Mouse (Mus musculus): Measurements from ENCODE around the gene Tubgcp3.
A peak's percentile ranks its signal among the peaks of the same experiment; 100 is the strongest.
"Not testable (repeated sequence)": the region's sequence is repeated elsewhere in the genome, so short reads cannot be mapped to it uniquely, and the experiment has no call there.

Tubgcp3 gene

DNA sequence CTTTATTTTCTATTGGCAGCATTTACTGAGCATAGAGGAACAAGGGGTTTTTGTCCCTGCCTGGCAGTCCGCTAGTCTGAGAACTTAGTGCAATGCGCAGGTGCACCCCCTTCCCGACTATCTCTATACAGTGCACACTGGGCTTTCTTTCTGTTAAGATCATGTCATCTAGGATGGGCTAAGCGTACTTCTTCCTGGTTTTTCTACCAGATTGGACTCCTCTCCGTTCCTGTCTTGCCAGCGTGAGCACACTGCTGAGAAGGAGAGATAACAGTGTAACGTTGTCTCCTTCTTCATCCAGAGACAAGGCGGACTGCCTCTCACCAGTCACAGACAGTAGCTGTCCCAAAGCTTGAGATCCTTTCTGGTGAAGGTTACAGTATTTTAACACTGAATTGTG, 27.7 kb downstream of the Tubgcp3 start:
- no peak for DNase-seq (ENCODE audit: inconsistent age in 2 of 2, low spot score in 1 of 2)

DNA sequence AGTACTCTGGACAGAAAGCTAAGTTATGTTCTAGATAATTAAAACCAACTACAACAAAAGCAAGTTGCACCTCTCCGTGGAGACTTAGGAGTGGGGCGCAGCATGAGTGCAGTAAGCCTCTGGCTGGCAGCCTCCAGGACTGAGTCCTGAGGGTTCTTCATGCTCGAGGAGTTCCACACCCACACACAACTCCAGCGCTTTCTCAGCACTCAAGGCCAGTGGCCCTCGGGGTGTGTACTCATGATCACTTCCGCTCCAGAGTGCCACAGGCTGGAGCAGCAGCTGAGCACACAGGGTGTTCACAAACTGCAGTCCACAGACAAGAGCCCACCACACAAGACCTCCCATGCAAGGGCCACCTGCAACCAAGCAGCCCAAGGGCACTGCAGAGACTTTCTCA, 30.5 kb downstream of the Tubgcp3 start:
- DNase-seq (ENCODE audit: inconsistent age in 2 of 2, low spot score in 1 of 2): no peak

DNA sequence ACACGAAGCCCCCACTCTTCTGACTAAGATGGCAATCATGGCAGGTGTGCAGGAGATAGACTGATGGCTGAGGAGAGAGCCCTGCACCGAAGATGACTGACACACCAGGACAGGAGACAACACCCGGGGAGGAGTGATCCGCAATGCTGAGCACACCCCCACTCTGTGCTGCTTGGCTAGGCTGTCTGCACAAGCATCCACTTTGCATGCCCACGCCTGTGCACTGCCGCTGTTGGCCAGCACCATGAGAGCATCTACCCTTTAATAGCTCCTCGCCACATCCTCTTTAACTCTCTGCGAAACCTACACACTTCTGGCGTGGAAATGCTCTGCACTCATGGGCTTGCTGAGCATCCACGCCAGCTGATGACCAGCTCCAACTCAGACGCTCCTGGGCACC, 33.6 kb downstream of the Tubgcp3 start:
- no peak for DNase-seq (ENCODE audit: inconsistent age in 2 of 2, low spot score in 1 of 2)

DNA sequence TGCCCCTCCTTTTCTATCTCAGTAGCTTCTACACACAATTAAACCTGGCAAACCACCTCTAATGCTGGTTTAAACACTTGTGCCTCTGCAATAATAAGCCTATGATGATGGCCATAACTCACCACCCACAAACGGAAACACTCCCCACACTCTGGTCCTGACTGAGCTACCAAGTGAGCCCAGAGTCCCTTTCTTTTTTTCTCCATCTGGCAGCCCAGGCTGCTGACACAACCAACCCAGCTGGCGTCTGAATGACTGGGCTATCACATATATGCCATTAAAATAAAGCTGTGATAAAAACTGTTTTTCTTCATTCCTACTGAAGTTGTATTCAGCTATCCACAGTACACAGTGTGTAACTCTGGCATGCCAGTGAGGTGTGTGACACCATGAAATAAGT, 36.7 kb downstream of the Tubgcp3 start:
- DNase-seq (ENCODE audit: inconsistent age in 2 of 2, low spot score in 1 of 2): no peak

DNA sequence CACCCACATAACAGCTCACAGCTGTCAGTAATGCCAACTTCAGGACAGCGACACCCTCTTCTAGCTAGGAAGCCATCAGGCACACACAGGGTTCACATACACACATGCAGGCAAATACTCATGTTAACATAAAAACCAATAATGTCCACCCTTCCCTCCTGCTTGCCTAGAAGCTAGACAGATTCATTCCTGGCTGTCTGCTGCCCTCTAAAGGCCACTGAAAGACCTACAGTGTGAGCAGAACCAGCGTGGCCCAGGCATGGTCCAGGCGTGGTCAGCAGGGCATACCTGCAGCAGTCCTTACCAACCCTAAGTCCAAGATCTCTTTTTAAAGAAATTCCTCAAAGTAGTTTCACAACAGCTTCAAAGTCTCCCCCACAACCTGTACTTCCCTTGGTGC, 43.0 kb downstream of the Tubgcp3 start:
- peak; percentile 28 to 79 for DNase-seq (ENCODE audit: inconsistent age in 2 of 2, low spot score in 1 of 2)

DNA sequence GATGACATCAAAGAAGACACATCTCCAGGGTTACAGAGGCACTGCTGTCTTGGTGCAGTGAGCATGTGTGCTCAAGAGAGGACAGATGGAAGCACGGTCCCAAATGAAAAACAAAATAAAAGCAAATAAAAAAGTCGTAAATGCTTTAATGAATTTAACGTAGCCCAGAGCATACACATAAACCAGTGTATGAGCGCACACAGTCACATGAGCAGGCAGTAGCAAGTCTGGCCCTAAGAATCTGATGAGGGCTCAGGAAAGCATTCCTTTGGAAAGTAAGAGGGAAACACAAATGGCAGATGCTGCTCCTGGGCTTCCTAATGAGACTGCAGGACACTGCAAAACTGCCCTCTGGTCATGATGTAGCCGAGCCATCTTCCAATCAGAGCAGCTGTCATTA, 46.2 kb downstream of the Tubgcp3 start:
- no peak for DNase-seq (ENCODE audit: inconsistent age in 2 of 2, low spot score in 1 of 2)

DNA sequence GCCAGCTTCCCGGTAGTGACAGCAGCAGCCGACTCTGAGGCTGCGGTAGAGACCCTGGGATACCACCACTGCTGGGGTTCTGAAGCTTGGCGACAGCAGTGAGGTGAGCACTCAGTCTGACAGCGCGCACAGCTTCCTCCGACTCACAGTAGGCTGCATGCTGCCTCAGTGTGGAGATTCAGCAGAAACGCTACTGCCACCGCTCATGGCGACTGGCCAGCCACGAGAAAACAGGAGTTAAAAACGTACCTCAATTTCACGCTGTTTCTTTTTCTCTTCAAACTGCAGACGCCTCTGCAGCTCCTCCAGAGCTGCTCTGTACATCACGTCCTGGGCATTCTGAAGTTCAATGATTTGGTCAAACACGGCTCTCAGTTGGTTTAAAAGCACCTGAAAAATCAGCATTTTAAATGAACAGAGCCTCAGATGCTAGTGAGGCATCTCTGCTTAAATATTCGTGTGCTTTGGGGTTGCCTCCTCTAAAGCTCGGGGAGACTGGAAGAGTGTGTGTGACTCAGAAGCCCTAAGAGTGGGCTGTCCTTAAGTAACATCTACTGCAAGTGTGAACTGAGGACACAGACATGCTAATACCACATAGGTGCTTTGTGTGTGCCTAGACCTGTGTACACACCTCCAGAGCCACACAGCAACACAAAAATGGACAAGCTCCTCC, 50.4 kb downstream of the Tubgcp3 start:
- no peak for DNase-seq (ENCODE audit: inconsistent age in 2 of 2, low spot score in 1 of 2)

DNA sequence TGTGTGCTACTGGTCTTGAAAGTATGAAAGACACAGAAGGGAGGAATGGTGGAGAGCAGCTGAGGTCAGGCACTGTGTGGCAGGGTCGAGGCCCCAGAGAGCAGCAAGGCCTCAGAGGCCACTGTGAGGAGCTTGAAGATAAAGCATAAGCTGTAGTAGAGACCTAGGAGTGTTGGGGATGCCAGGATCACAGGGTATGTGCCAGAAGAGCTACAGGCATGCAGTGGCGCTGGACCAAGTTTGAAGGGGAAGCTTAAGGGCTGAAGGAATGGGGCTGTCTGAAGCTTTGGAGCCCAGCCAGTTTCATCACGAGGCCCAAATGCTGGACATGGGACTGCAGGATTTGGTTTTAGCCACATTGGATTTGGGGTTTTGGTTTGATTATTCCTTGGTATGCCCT, 54.7 kb downstream of the Tubgcp3 start:
- DNase-seq (ENCODE audit: inconsistent age in 2 of 2, low spot score in 1 of 2): not testable (repeated sequence)

DNA sequence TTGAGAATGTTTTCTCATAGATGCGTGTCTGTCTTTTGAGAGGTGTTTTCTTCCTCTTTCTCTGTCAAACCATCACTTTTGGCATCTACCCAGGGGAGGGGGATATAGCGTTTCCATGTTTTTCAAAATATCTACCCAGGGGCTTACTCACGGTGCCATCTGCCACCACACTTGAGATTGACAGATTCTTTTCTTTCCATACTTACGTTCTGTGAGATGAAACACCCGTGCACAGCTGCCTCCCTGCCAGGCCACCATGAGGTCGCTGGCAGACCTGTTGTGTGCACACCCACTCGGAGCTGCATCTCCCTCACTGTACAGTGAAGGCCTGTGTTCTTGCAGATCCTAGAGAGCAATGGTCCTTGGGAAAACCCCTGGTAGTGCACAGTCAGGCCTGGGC, 58.8 kb downstream of the Tubgcp3 start:
- DNase-seq (ENCODE audit: inconsistent age in 2 of 2, low spot score in 1 of 2): no peak

DNA sequence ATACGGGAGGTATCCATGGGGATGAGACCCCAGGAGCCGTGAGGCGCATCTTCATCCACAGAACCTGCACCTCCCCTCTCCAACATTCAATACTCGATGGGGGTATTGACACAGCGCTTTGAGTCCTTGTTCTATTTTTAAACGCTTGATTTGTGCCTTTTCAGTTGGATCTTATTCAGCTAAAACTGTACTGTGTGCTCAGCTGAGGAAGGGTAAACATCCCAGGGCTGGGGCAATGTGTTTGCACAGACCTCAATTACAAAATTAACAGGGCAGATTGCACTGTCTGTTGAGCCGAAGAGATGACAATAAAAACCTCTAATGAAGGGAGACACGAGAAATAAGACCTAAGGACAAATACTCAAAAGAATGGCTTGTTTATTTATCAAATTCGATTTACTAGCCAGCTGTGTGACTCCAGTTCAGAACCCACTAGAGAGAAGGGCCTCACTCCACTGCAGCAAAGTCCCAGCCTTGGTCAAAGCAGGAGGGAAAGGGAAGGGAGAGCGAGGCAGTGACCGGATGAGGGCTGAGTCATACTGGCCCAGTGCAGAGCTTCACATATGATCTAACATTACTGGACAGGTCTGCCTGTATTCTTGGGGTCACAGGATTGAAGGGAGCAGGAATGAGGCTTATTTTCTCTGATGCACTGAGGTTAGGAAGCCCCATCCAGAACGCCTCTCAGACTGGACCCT, 62.1 kb downstream of the Tubgcp3 start:
- DNase-seq (ENCODE audit: inconsistent age in 2 of 2, low spot score in 1 of 2): no peak

DNA sequence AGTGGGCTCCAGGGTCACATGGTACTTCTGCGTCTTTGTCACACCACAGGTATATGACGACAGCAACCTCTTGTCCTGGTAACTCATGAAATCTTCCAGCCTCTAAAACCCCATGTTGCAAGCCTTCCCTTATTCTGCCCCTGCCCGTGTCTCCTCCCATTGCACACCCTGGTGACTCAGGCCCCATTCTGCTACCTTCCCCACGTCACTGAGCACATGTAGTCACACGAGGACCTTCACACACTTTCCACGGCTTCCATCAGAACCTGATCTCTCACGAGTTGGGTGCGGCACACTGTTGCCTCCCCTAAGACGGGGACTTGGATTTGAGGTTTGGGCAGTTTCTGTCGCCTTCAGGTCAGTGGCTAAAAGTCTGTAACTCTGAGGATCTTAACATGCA, 63.2 kb downstream of the Tubgcp3 start:
- peak in 1 of 2 experiments; percentile 33 for DNase-seq (ENCODE audit: inconsistent age in 2 of 2, low spot score in 1 of 2)

DNA sequence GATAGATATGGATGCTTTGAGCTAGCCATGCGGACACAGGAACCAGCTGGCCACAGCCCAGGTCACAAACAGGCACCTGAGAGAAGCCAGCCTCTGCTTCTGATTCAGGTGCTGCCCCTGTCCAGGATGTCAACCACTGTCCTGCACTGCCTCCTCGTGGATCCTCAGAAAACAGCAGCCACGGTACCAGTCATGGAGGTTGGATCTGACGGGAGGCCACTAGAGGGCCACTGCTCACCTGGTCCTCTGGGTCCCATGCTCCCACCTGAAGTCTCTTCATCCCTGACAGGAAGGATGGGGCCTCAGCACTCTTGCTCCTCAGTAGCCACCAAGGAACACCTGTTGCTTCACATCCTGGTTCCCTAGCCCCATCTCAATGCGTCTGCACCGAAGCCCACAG, 64.8 kb downstream of the Tubgcp3 start:
- peak; percentile 68 to 93 for DNase-seq (ENCODE audit: inconsistent age in 2 of 2, low spot score in 1 of 2)

DNA sequence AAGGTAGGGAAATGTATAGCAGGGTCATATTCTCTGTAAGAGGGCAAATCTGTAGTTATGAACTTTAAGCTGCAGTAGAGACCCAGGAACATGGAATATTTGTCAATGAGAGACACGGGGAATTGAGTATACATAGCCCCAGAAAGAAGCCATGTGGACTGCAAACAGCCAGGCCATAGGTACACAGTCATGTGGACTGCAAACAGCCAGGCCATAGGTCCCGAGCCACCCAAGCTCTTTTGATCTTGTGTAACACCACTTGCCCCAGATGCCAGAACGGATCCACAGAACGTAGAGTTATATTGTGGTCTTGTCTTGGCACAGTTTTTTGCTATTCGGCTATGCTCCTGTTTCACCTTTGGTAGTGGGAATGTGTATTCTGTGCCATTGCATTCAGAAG, 88.3 kb downstream of the Tubgcp3 start:
- DNase-seq (ENCODE audit: inconsistent age in 2 of 2, low spot score in 1 of 2): no peak

DNA sequence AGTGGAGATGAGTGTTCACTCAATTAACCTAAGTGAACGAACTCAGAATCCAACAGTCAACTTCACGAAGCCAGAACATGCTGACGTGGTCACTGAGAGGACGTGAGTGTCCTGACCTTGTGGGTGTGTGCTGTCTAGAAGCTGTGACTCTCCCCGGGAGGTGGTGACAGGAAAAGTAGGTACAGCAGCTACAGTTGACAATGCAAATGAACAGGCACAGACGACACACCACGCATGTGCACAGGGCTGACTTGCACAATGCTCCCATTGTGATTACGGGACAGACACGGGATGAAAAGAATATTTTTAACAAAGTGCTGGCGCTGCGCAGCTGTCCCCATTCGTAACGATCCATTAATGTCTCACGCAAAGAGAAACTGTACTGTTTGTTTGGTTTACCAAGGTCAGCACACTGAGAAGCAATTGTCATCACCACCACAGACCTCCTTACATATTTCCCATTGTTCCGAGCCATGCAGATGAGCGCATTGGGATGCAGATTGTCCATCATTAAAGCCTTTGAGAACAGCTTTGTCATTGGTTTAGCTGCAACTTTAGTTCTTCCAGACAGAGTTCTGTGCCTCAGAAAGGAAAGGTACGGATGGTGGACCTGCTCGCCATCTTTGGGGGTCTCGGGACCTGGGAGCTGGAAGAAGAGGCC, 92.6 kb downstream of the Tubgcp3 start:
- DNase-seq (ENCODE audit: inconsistent age in 2 of 2, low spot score in 1 of 2): not testable (repeated sequence)

DNA sequence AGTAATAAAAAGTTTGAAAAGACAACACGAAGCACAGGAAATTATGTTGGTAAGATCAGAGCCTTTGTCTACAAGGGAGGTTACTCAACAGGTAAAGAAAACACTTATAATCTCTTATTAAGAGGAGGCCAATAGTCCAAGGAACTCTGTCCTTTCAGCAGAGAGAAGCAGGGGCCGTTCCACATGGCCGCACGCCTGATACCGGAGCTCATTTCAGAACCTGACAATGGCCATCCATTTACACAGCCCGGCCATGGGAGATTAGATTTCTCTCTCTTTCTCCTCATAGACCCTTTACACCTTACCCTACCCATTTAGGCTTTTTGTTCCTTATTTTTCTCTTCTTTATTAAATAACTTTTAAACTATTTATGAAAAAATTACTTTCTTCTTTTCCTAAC, 95.3 kb downstream of the Tubgcp3 start:
- no peak for DNase-seq (ENCODE audit: inconsistent age in 2 of 2, low spot score in 1 of 2)

DNA sequence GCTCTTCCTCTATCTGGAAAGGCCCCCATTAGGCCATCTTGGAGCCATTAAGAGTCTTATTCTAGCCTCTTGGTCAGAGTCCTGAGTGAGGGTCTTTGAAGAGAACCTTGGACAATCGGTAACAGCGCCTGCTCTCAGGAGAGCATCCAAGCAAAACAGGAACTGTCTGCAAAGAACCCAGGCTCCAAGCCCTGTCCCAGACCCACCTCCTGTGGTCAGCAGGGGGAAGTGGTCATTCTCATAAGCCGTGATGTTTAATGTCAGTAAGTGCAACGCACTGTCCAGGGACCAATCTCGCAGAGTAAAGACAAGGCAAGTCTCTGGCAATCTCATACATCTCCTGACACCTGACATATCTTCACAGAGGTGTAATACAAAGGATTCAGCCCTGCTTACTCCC, 96.0 kb downstream of the Tubgcp3 start:
- no peak for DNase-seq (ENCODE audit: inconsistent age in 2 of 2, low spot score in 1 of 2)

DNA sequence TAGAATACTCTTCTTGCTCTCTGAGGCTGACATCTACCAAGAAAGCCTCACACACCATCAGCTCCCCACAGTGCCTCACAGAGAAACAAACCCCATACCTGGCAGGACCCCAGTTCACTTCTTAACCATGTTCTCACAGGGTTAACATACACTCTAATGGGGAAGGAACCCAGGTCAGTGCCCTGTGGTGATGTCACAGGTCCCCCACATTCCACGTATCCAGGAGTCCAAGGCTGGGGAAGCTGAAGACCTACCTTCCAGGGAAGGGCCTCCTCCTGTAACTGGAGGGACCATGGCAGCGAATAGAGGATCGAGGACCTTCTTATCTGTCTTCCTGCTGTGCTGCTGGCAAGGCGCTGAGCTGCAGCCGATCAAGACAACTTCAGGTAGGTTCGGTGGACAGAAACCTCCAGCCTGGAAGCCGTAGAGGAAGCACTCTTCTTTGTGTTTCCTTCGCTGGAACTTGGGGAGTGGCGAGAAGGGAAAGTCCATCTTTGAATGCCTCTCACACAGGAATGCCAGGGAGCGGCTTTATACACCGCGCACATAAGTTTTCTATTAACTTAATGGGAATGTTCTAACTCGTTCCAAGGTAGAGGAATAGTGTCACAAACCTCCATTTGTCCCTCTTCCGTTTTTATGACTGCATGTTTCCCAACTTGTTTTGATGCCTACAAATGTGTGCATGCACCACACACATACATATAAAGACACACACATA, 99.1 kb downstream of the Tubgcp3 start, which contains the start of gene Spaca7:
TSS of gene Spaca7 (plus strand) at position 216 of the 721 bp plus-strand sequence.
- DNase-seq (ENCODE audit: inconsistent age in 2 of 2, low spot score in 1 of 2): no peak

DNA sequence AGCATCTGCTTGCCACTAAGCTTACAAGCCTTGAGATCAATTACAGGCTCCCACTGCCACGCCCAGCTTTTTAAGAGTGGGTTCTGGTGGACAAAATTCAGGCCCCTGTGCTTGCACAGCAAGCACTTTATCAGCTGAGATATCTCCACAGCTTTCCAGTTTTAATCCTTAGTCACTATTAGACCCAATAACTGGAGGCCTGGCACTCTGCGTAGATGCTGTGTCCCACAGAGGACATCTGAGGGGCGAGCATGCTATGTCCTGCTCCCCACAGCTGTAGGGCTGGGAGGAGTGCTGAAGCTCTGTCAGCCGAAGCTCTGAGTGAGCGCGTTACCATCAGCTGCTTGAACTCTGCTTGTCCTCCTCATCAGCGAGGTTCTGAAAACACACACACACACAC, 105.5 kb downstream of the Tubgcp3 start:
- no peak for DNase-seq (ENCODE audit: inconsistent age in 2 of 2, low spot score in 1 of 2)

DNA sequence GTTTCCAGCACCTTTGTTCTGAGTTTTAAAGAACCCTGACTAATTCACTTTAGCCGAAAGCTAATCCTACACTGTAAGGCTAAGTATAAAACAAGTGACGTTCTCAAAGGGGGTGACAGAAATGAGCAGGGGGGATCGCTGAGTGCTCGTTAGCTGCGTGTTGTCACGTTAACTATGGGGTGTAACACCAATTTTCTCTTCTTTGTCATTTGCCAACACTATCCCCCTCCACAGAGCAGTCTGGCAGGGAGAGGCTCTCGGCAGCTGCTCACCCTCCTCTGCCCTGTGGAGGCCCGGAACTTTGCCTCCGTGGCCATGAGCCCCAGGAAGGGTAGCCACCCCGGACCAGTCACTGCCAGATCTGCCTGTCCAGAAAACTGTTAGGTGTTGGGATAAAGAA, 106.6 kb downstream of the Tubgcp3 start:
- DNase-seq (ENCODE audit: inconsistent age in 2 of 2, low spot score in 1 of 2): no peak

DNA sequence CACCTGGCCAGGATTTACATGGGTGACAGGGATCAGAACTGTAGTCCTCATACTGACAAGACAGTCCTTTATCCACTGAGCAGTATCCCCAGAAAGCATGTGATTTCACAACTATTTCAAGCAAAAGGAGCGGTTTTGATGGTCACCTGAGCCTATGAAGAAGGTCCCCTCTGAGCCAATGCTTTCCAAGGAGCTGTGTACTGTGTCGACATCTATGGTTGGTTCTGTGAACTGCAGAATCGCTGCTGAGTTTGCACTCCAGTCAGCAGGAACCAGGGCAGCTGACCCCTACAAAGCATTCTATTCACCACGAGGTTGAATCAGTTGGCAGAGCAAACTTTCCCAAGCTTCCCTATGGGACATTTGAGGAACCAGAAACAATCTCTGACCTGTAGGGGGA, 107.7 kb downstream of the Tubgcp3 start:
- peak; percentile 13 to 63 for DNase-seq (ENCODE audit: inconsistent age in 2 of 2, low spot score in 1 of 2)
